ENCODE assay signal across 14 mouse cellular contexts in genomic region chr8:110820257-110820656, GRCm38 (mm10). TPM values are rescaled to one million over a fixed set of nuclear protein-coding genes. Genes with fewer than 3 reads are reported as not detected.
"Had no signal": no experiment of that assay in that cellular context is flagged by ENCODE, and none has a peak within 500 bp of the region (broad histone marks: within the 10 kb centered on the region; RNA-seq: fewer than 3 reads in every experiment).

No protein-coding gene starts in this region.

- H3K27ac ChIP-seq: kidney, postnatal 0 days; limb, embryonic 13.5 days; lung, embryonic 15.5 days; midbrain, embryonic 12.5 days; neural tube, embryonic 13.5 days; stomach, embryonic 15.5 days had no signal

- H3K4me3 ChIP-seq: limb, embryonic 13.5 days; lung, embryonic 15.5 days; midbrain, embryonic 12.5 days; neural tube, embryonic 13.5 days; stomach, embryonic 15.5 days had no signal

- DNase-seq: kidney, adult 9 months; kidney, postnatal 36 days; left cerebral cortex, postnatal 4 days; lung, postnatal 4 days; right cerebral cortex, postnatal 14 days; thymus, adult 2 months; thymus, postnatal 25 days had no signal

RNA-seq across cellular contexts. Expression of gene Il34, which starts 14.5 kb away (rescaled TPM):
- total RNA-seq: megakaryocyte, adult 5-6 weeks had no signal
